Mouse (Mus musculus): Measurements from ENCODE around the gene Stat4.

- TF ChIP-seq CTCF (IDR thresholded peaks at IDR 0.05; ENCODE audit: low read depth), result no peak
- no peak for TF ChIP-seq EP300 (optimal IDR thresholded peaks at IDR 0.05)
Observed at GRCm38 (mm10) chr1:51964647-51965046, 22.3 kb upstream of the Stat4 start.

Data from stomach, postnatal 0 days (tissue).